Mouse (Mus musculus) forebrain, embryonic 10.5 days (tissue): ENCODE measurements around the gene Gm3460. TPM values are rescaled to one million over a fixed set of nuclear protein-coding genes. Genes with fewer than 3 reads are reported as not detected.
A peak's percentile ranks its signal among the peaks of the same experiment; 100 is the strongest.
"Not testable (repeated sequence)": the region's sequence is repeated elsewhere in the genome, so short reads cannot be mapped to it uniquely, and the experiment has no call there.

Source experiments
- DNase-seq: peaks from one replicate; pipeline ENCODE4 v3.0.0-alpha.2; 2017; ENCODE audit warnings: low spot score; ENCODE audit errors: extremely low spot score
- H3K27ac ChIP-seq: fragments of 300-500 bp; sonication (generic); 2 replicates; pipeline ENCODE4 v1.5.1; 2016; ENCODE audit warnings: mild to moderate bottlenecking
- H3K27me3 ChIP-seq: fragments of 300-500 bp; sonication (generic); 2 replicates; pipeline ENCODE4 v1.6.1; 2016; ENCODE audit warnings: mild to moderate bottlenecking; ENCODE audit not compliant: poor library complexity, severe bottlenecking
- H3K36me3 ChIP-seq: fragments of 300-500 bp; sonication (generic); replicated peaks from 2 replicates; pipeline ENCODE4 v1.6.1; 2016; ENCODE audit warnings: mild to moderate bottlenecking, moderate library complexity
- H3K4me1 ChIP-seq: fragments of 300-500 bp; sonication (generic); 2 replicates; pipeline ENCODE4 v1.6.1; 2016
- H3K4me3 ChIP-seq: fragments of 300-500 bp; sonication (generic); 2 replicates; pipeline ENCODE4 v1.5.1; 2016; ENCODE audit warnings: mild to moderate bottlenecking, moderate library complexity
- H3K9me3 ChIP-seq: fragments of 300-500 bp; sonication (generic); 2 replicates; pipeline ENCODE4 v1.6.1; 2016; ENCODE audit warnings: mild to moderate bottlenecking, moderate library complexity
- WGBS: fragments of 180-500 bp; shearing (Covaris S2); methylation state at CpG from one replicate; pipeline ENCODE4 v1.1.7; 2016; 5-methylcytosine and 5-hydroxymethylcytosine counted together
- polyA plus RNA-seq: library from polyadenylated mRNA; unstranded; fragments of >200 nt; fragmentation: Nextera tagmentation; extraction: Ambion mirVana; gene quantifications from 2 replicates; pipeline ENCODE4 v1.2.1, GENCODE M21; 2016

Gm3460 gene
- polyA plus RNA-seq = not detected in 2 replicates

DNA sequence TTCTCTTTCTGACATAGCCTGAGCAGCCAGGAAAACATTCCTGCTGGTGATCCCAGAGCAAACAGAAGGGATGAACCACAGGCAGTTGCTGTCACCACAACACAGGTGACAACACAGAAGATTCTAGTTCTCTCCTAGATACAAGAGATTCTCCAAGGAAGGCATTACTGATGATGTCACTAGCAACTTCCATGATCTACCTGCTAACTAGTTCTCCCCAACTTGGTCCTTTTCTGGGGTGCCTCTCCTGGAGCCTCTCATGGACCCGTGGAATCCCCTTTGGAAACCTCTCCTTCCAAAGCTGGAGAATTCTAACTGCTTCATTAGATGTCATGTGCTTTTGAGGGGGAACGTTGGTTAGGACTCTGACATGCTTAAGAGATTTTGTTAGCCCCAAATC is at the start of gene Gm3460:
Gene Gm3460 (minus strand): TSS at position 101 of the 400 bp plus-strand sequence.
- not testable (repeated sequence) for H3K4me1 ChIP-seq, H3K27ac ChIP-seq, H3K4me3 ChIP-seq, H3K9me3 ChIP-seq, H3K36me3 ChIP-seq, H3K27me3 ChIP-seq, DNase-seq
- 71% methylated on average over 1 of the region's 2 CpGs for WGBS

DNA sequence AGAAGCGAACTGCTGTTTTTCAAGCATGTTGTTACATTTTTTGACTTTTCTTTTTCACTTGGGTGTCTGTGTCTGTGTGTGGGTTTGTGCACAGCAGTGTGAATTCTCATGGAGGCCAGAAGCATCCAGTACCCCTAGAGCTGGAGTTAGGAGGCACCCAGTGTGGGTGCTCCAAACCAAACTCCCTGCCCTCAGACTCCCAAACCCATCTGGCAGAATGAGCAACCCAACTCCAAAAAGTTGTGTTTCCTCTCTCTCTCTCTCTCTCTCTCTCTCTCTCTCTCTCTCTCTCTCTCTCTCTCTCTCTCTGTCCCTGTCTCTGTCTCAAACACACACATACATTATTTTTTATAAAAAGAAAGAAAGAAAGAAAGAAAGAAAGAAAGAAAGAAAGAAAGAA is 15.8 kb downstream of the Gm3460 start:
- H3K27me3 ChIP-seq = not testable (repeated sequence)

GRCm38 (mm10) chr14:6605004-6605403 is 17.2 kb downstream of the Gm3460 start:
- Histone ChIP-seq H3K4me3 (peak overlapping the region; percentile 50), H3K27ac (peak overlapping the region; percentile 70)
- H3K36me3 ChIP-seq, H3K9me3 ChIP-seq, H3K4me1 ChIP-seq, H3K27me3 ChIP-seq: not testable (repeated sequence)
- 6% methylated on average over 11 of the region's 20 CpGs for WGBS
- DNase-seq = peak; percentile 58

More for the DNA sequence above, 15.8 kb downstream of the Gm3460 start:
- H3K36me3 ChIP-seq, DNase-seq, H3K9me3 ChIP-seq, H3K4me3 ChIP-seq, H3K27ac ChIP-seq, H3K4me1 ChIP-seq: not testable (repeated sequence)
- WGBS = no CpG with 5 or more reads among the region's 1 CpGs

- Histone ChIP-seq H3K4me3 (peak overlapping the region; percentile 50), H3K27ac (peak overlapping the region; percentile 70)
- H3K9me3 ChIP-seq, H3K4me1 ChIP-seq, H3K27me3 ChIP-seq, H3K36me3 ChIP-seq: not testable (repeated sequence)
- peak; percentile 19 for DNase-seq
- 4% methylated on average over 17 of the region's 20 CpGs for WGBS
Measured at GRCm38 (mm10) chr14:6604551-6604950, 17.7 kb downstream of the Gm3460 start.

- not testable (repeated sequence) for H3K36me3 ChIP-seq, H3K4me3 ChIP-seq, H3K9me3 ChIP-seq, DNase-seq, H3K27me3 ChIP-seq, H3K27ac ChIP-seq, H3K4me1 ChIP-seq
- WGBS = 31% methylated on average over 1 of the region's 2 CpGs
Measured at GRCm38 (mm10) chr14:6590513-6590912, 31.7 kb downstream of the Gm3460 start, which contains the start of gene Gm3629. Gene Gm3629, minus strand, starts transcription at chr14:6590613.

Other genes with a start within 250 kb of the Gm3460 start
- gene Gm16440, start 232.1 kb downstream of the Gm3460 start, polyA plus RNA-seq = not detected in 2 replicates
- gene Gm3591, start 209.9 kb downstream of the Gm3460 start, polyA plus RNA-seq = 0.57 and 1.5 TPM in 2 replicates
- gene Gm3594, start 177.8 kb downstream of the Gm3460 start, polyA plus RNA-seq = not detected in 2 replicates
- not detected in 2 replicates for gene Gm8356, start 85.1 kb downstream of the Gm3460 start, polyA plus RNA-seq
- 0.20 and 0.50 TPM in 2 replicates for gene Gm3629, start 31.8 kb downstream of the Gm3460 start, polyA plus RNA-seq
- gene Gm10251, start 61.8 kb upstream of the Gm3460 start, polyA plus RNA-seq = not detected in 2 replicates
- gene Gm8050, start 97.8 kb upstream of the Gm3460 start, polyA plus RNA-seq = not detected in 2 replicates
- gene Gm3636, start 119.9 kb upstream of the Gm3460 start, polyA plus RNA-seq = 4.7 and 5.1 TPM in 2 replicates
- not detected in 2 replicates for gene Gm8362, start 152.0 kb upstream of the Gm3460 start, polyA plus RNA-seq
- gene Gm3642, start 217.9 kb upstream of the Gm3460 start, polyA plus RNA-seq = not detected in 2 replicates